Mouse (Mus musculus) heart, embryonic 14.5 days (tissue): ENCODE results near the gene Adam17. TPM values are rescaled to one million over a fixed set of nuclear protein-coding genes. Genes with fewer than 3 reads are reported as not detected.

Experiments used
- ATAC-seq: fragments of 200-750 bp; cut with Nextera tagmentation; 2 replicates; pipeline ENCODE4 v1.8.0; 2017; ENCODE audit warnings: low read depth, moderate TSS enrichment; ENCODE audit not compliant: insufficient number of reproducible peaks, insufficient read depth, low FRiP score
- H3K27ac ChIP-seq, 2 experiments: fragments of 200-500 bp in 1 of 2; fragments of 300-500 bp in 1 of 2; sonication (generic) in 1 of 2; replicated peaks in 1 of 2; 2 replicates each; pipeline ENCODE4 v1.5.1; 2012 to 2014; ENCODE audit warnings: low read depth in 2 of 2, low read length in 2 of 2, control low read depth in 1 of 2, mild to moderate bottlenecking in 1 of 2, mixed read lengths in 1 of 2; ENCODE audit not compliant: control insufficient read depth in 1 of 2, insufficient read depth in 1 of 2
- H3K27me3 ChIP-seq: fragments of 300-500 bp; sonication (generic); 2 replicates; pipeline ENCODE4 v1.6.1; 2014; ENCODE audit warnings: mild to moderate bottlenecking, low read length, control low read depth; ENCODE audit not compliant: control insufficient read depth, insufficient read depth
- H3K36me3 ChIP-seq: fragments of 300-500 bp; sonication (generic); 2 replicates; pipeline ENCODE4 v1.6.1; 2014; ENCODE audit warnings: mild to moderate bottlenecking, control low read depth, low read length, mixed read lengths; ENCODE audit not compliant: control insufficient read depth, insufficient read depth
- H3K4me1 ChIP-seq, 2 experiments: fragments of 200-500 bp in 1 of 2; fragments of 300-500 bp in 1 of 2; sonication (generic) in 1 of 2; 2 replicates each; pipeline ENCODE4 v1.6.1; 2012 to 2014; ENCODE audit warnings: low read length in 2 of 2, control low read depth in 1 of 2, mixed read lengths in 1 of 2; ENCODE audit not compliant: control insufficient read depth in 2 of 2, insufficient read depth in 2 of 2
- H3K4me2 ChIP-seq: fragments of 300-500 bp; sonication (generic); 2 replicates; pipeline ENCODE4 v1.6.1; 2014; ENCODE audit warnings: mild to moderate bottlenecking, low read length
- H3K4me3 ChIP-seq, 2 experiments: fragments of 200-500 bp in 1 of 2; fragments of 300-500 bp in 1 of 2; sonication (generic) in 1 of 2; 2 replicates each; pipeline ENCODE4 v1.5.1; 2012 to 2014; ENCODE audit warnings: low read length in 2 of 2, mild to moderate bottlenecking in 2 of 2, control low read depth in 1 of 2, low read depth in 1 of 2, moderate library complexity in 1 of 2; ENCODE audit not compliant: control insufficient read depth in 1 of 2, insufficient read depth in 1 of 2
- H3K9ac ChIP-seq: fragments of 300-500 bp; sonication (generic); 2 replicates; pipeline ENCODE4 v1.6.1; 2014; ENCODE audit warnings: mild to moderate bottlenecking, low read length
- H3K9me3 ChIP-seq: fragments of 300-500 bp; sonication (generic); 2 replicates; pipeline ENCODE4 v1.6.1; 2016; ENCODE audit warnings: low read length, control low read depth; ENCODE audit not compliant: control insufficient read depth
- WGBS: fragments of 180-500 bp; shearing (Covaris S2); extraction: QIAGEN DNeasy Blood & Tissue Kit; methylation state at CpG from one replicate; pipeline ENCODE4 v1.1.7; 2014; 5-methylcytosine and 5-hydroxymethylcytosine counted together
- polyA plus RNA-seq: library from polyadenylated mRNA; unstranded; fragments of >200 nt; fragmentation: Nextera tagmentation; extraction: Ambion mirVana; gene quantifications from 2 replicates; pipeline ENCODE4 v1.2.1, GENCODE M21; 2014

Adam17 gene
- polyA plus RNA-seq, 1 experiment from 2014 or later, result 30.2 TPM

DNA sequence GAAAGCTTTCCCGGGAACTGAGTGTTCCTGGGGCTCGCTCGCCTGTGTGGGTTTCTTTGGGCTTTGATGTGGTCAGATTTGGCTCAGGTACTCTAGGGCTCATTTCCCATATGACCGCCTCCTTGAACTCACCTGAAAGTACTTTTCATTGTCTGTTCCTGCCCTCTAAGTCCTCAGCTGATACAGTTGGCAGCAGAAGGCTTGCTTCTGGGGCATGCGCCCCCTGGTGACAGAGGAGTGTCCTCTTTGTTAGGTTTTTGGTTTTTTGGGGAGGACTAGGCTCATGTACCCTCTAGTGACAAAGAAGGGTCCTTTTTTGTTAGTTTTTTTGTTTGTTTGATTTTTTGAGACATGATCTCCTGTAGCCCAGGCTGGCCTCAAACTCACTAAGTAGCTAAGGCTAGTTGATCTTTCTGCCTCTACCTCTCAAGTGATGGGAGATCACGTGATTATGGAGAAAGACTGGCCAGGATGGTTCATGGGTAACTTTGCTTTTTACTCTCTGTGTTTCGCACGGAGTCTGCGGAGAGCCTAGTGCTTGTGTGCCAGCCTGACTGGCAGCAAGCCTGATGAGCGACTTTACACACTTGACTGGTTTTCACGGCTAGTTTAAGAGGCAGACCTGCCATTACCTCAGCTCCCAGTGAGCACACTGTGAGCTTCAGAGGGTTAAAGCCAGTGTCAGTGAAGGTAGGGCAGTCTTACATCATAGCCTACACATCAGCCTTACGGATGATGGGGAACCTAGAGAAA, 55.1 kb downstream of the Adam17 start:
- Histone ChIP-seq H3K4me3 (no peak overlapping the region), H3K27ac (no peak overlapping the region), H3K9ac (no peak overlapping the region), H3K4me1 (no peaks in the 10 kb centered on the region), H3K4me2 (no peak overlapping the region), H3K36me3 (peaks cover 61% of the 10 kb centered on the region), H3K27me3 (no peaks in the 10 kb centered on the region), H3K9me3 (no peaks in the 10 kb centered on the region)
- WGBS, result 84% methylated on average over 12 of the region's 12 CpGs
- ATAC-seq, result no peak

DNA sequence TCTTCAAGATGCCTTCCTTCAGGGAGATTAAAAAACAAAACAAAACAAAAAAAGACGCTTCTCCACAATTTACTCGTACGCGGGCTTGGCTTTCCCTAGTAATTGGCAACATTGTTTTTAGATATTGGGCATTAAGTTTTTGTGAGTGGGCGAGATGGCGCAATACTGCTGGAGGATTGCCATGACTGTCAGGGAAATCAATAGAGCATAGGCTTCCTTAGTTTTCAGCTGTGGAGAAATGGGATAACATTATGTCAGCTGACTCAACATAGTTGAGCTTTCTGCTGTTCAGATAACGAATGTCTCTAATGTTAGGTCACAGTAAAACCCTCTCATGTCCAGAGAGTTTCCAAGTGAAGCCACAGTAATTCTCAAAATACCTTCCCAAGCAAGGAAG, 56.6 kb downstream of the Adam17 start:
- no peaks in the 10 kb centered on the region for H3K27me3 ChIP-seq
- no peak overlapping the region; a peak in 1 of 4 replicates for H3K27ac ChIP-seq
- peak overlapping the region; percentile 72 to 78; a peak in 3 of 4 replicates for H3K4me3 ChIP-seq
- 25% methylated on average over 7 of the region's 7 CpGs for WGBS
- peaks cover 61% of the 10 kb centered on the region for H3K36me3 ChIP-seq
- H3K9me3 ChIP-seq, result no peaks in the 10 kb centered on the region
- no peak for ATAC-seq
- H3K4me2 ChIP-seq, result peak overlapping the region; percentile 76
- peak overlapping the region; percentile 79 for H3K9ac ChIP-seq
- H3K4me1 ChIP-seq, result no peaks in the 10 kb centered on the region

DNA sequence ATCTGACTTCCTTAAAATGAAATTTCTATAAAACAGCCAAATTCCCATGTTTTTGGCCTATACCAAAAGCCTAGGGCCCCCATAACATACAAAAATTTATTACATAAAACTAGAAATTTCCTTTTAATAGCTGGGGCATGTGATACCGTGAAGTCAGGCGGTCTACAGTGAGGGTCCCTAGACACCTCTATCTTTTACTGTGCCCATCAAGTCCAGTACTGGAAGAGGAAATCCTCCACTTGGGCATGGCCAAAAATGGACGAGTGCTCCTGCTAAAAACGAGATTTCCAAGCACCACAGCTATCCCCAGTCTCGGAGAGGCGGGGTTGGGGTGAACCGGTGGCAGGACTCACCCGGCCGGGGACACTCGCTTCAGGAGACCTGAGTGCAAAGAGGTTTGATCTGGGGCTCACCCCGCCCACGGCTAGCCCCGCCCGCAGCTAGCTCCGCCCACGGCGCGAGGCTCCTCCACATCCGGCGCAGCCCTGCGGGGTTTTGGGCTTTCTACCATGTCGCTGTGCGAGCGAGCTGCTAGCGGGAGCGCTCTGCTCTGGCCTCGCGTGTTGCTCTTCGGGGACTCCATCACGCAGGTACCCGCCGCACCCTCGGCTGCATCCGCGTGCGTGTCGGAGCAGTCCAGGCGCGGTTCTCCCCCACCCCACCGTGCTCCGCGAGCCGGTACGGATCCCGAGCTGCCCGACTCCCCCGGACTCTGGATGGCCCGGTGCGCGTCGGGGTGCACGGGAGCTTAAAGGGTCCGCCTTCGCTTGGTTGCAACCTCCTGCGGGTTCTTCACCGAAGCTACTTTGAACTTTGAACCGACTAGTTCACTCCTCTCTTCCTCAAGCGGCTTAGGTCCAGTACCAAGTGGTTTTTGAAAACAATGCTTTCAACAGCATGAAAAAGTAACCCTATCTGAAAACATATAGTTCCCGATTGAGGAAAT, 57.2 kb downstream of the Adam17 start, which contains the start of gene Iah1:
Gene Iah1, plus strand, starts transcription at position 467 of the 946 bp plus-strand sequence.
- Histone ChIP-seq H3K4me2 (peak within 1 kb of the TSS; percentile 76), H3K4me1 (no peaks in the 10 kb centered on the region), H3K9me3 (no peaks in the 10 kb centered on the region), H3K27ac (peak within 1 kb of the TSS; percentile 51 to 54; a peak in 2 of 4 replicates), H3K36me3 (peaks cover 62% of the 10 kb centered on the region), H3K9ac (peak within 1 kb of the TSS; percentile 79), H3K27me3 (no peaks in the 10 kb centered on the region), H3K4me3 (peak within 1 kb of the TSS; percentile 72 to 78)
- 2% methylated on average over 59 of the region's 59 CpGs for WGBS
- ATAC-seq, result peak; percentile 86

DNA sequence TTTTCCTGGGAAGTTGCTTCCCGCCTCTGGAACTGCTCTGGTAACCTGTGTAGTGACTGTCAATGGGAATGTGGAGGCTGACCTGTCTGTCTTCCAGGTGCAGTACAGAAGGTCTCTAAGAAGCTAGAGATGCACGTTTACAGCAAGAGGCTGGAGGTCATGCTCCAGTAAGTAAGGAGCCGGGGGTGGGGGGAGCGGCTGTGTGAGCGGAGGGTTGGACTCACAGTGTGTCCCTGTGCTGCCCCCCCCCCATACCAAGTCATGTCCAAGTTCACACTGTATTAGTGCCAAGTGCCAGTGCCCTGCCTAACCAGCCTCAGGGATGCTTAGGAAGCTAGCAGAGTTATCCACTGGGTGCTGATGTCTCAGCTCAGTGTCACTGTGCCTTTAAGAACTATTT, 61.2 kb downstream of the Adam17 start:
- no peak overlapping the region for H3K9ac ChIP-seq
- H3K36me3 ChIP-seq, result peaks cover 82% of the 10 kb centered on the region
- no peak for ATAC-seq
- no peaks in the 10 kb centered on the region for H3K9me3 ChIP-seq
- no peaks in the 10 kb centered on the region for H3K4me1 ChIP-seq
- 93% methylated on average over 5 of the region's 5 CpGs for WGBS
- no peak overlapping the region for H3K4me2 ChIP-seq
- no peak overlapping the region for H3K27ac ChIP-seq
- no peaks in the 10 kb centered on the region for H3K27me3 ChIP-seq
- H3K4me3 ChIP-seq, result no peak overlapping the region

- Histone ChIP-seq H3K36me3 (peaks cover 100% of the 10 kb centered on the region), H3K4me1 (no peaks in the 10 kb centered on the region), H3K4me2 (no peak overlapping the region), H3K9ac (no peak overlapping the region), H3K27me3 (no peaks in the 10 kb centered on the region), H3K9me3 (no peaks in the 10 kb centered on the region), H3K4me3 (no peak overlapping the region), H3K27ac (no peak overlapping the region)
- no peak for ATAC-seq
- 87% methylated on average over 4 of the region's 4 CpGs for WGBS
Observed at GRCm38 (mm10) chr12:21306721-21307120, 66.7 kb downstream of the Adam17 start.

DNA sequence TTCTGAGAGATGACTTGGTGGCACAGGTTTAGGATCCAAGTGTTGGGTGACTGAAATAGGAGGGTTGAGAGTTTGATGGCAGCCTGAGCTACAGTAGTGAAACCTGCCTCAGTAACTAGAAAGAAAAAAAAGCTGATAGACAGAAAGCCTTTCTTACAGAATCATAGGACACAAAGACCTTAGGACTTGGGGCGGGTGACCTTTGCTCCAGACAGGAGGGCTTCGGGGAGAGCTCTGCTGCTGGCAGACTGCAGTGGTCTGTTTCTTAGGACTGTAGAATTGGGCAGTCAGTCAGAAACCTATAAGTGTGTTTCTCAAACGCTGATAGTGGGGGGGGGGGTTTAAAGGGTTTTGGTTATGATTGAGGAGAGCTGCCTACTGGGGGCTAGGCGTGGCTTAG, 67.7 kb downstream of the Adam17 start:
- ATAC-seq, result no peak
- H3K4me3 ChIP-seq, result no peak overlapping the region
- H3K27me3 ChIP-seq, result no peaks in the 10 kb centered on the region
- no peaks in the 10 kb centered on the region for H3K9me3 ChIP-seq
- 91% methylated on average over 4 of the region's 4 CpGs for WGBS
- no peak overlapping the region for H3K27ac ChIP-seq
- H3K9ac ChIP-seq, result no peak overlapping the region
- no peak overlapping the region for H3K4me2 ChIP-seq
- H3K4me1 ChIP-seq, result no peaks in the 10 kb centered on the region
- H3K36me3 ChIP-seq, result peaks cover 97% of the 10 kb centered on the region

- Histone ChIP-seq H3K36me3 (peaks cover 97% of the 10 kb centered on the region), H3K4me2 (no peak overlapping the region), H3K9ac (no peak overlapping the region), H3K27ac (no peak overlapping the region), H3K4me3 (no peak overlapping the region), H3K9me3 (no peaks in the 10 kb centered on the region), H3K27me3 (no peaks in the 10 kb centered on the region), H3K4me1 (no peaks in the 10 kb centered on the region)
- WGBS, result 77% methylated on average over 5 of the region's 5 CpGs
- ATAC-seq, result no peak
Observed at GRCm38 (mm10) chr12:21302361-21302783, 71.1 kb downstream of the Adam17 start.
